Mouse (Mus musculus) hindbrain, embryonic 12.5 days (tissue): ENCODE data around the gene Caprin1. TPM values are rescaled to one million over a fixed set of nuclear protein-coding genes. Genes with fewer than 3 reads are reported as not detected.

Experiments used
- ATAC-seq: fragments of 200-750 bp; cut with Nextera tagmentation; 2 replicates; pipeline ENCODE4 v1.8.0; 2017; ENCODE audit warnings: moderate TSS enrichment; ENCODE audit not compliant: low FRiP score
- H3K27ac ChIP-seq: fragments of 300-500 bp; sonication (generic); 2 replicates; pipeline ENCODE4 v1.5.1; 2016; ENCODE audit warnings: mild to moderate bottlenecking
- H3K27me3 ChIP-seq: fragments of 300-500 bp; sonication (generic); 2 replicates; pipeline ENCODE4 v1.6.1; 2016; ENCODE audit warnings: mild to moderate bottlenecking
- H3K36me3 ChIP-seq: fragments of 300-500 bp; sonication (generic); 2 replicates; pipeline ENCODE4 v1.6.1; 2016; ENCODE audit warnings: mild to moderate bottlenecking
- H3K4me1 ChIP-seq: fragments of 300-500 bp; sonication (generic); 2 replicates; pipeline ENCODE4 v1.6.1; 2016
- H3K4me2 ChIP-seq: fragments of 300-500 bp; sonication (generic); replicated peaks from 2 replicates; pipeline ENCODE4 v1.6.1; 2016; ENCODE audit warnings: mild to moderate bottlenecking
- H3K4me3 ChIP-seq: fragments of 300-500 bp; sonication (generic); 2 replicates; pipeline ENCODE4 v1.5.1; 2016; ENCODE audit warnings: mild to moderate bottlenecking
- H3K9ac ChIP-seq: fragments of 300-500 bp; sonication (generic); 2 replicates; pipeline ENCODE4 v1.6.1; 2016; ENCODE audit warnings: mild to moderate bottlenecking, moderate library complexity
- H3K9me3 ChIP-seq: fragments of 300-500 bp; sonication (generic); replicated peaks from 2 replicates; pipeline ENCODE4 v1.6.1; 2016; ENCODE audit warnings: mild to moderate bottlenecking
- WGBS: fragments of 180-500 bp; shearing (Covaris S2); methylation state at CpG from one replicate; pipeline ENCODE4 v1.1.7; 2016; 5-methylcytosine and 5-hydroxymethylcytosine counted together
- microRNA-seq: library from miRNA; unstranded; fragments of <30 nt; microRNA quantifications from one replicate; pipeline ENCODE4, GENCODE M21; 2017
- polyA plus RNA-seq: library from polyadenylated mRNA; unstranded; fragments of >200 nt; fragmentation: Nextera tagmentation; extraction: Ambion mirVana; gene quantifications from 2 replicates; pipeline ENCODE4 v1.2.1, GENCODE M21; 2016

The Caprin1 gene
- polyA plus RNA-seq, 1 experiment from 2014 or later = 538 TPM

DNA sequence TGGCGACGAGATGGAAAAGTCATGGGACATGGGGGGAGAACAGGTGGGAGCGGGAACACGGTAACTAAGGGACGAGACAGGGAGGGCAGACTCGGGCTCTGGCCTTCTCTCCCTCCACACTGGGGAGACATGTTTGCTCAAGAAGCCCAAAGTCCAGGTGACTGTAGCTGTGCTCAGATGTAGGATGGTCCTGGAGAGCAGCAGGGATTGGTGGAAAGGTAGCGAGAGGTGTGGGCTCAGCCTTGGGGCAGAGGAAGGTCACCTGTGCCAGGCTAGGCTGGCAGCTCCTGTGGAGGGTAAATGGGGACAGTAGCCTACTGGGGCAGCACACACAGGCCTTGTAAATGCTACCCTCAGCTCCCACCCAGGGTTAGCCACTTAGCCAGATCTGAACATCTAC is 83.6 kb downstream of the Caprin1 start:
- no peak for ATAC-seq
- no peak overlapping the region for H3K4me2 ChIP-seq
- H3K27me3 ChIP-seq = no peaks in the 10 kb centered on the region
- H3K9ac ChIP-seq = no peak overlapping the region
- H3K36me3 ChIP-seq = peaks cover 79% of the 10 kb centered on the region
- 84% methylated on average over 7 of the region's 7 CpGs for WGBS
- H3K4me1 ChIP-seq = no peaks in the 10 kb centered on the region
- no peaks in the 10 kb centered on the region for H3K9me3 ChIP-seq
- no peak overlapping the region for H3K27ac ChIP-seq
- H3K4me3 ChIP-seq = no peak overlapping the region

Small RNA genes within 50 kb of the gene (microRNA-seq; reads per million reads assigned to microRNA genes)
- not detected for gene Gm22757
- gene Gm22761 = not detected

Other genes starting within 250 kb of the Caprin1 start
- gene Abtb2, start 231.3 kb downstream of the Caprin1 start, polyA plus RNA-seq = 26.2 and 27.3 TPM in 2 replicates
- gene Nat10, start 36.4 kb downstream of the Caprin1 start, polyA plus RNA-seq = 23.5 and 25.7 TPM in 2 replicates
- 25.6 and 27.2 TPM in 2 replicates for gene Lmo2, start 160.3 kb upstream of the Caprin1 start, polyA plus RNA-seq
- gene Fbxo3, start 230.1 kb upstream of the Caprin1 start, polyA plus RNA-seq = 59.7 and 60.4 TPM in 2 replicates
- 2.0 and 2.3 TPM in 2 replicates for gene 4931422A03Rik, start 230.7 kb upstream of the Caprin1 start, polyA plus RNA-seq